In the genomic region with DNA sequence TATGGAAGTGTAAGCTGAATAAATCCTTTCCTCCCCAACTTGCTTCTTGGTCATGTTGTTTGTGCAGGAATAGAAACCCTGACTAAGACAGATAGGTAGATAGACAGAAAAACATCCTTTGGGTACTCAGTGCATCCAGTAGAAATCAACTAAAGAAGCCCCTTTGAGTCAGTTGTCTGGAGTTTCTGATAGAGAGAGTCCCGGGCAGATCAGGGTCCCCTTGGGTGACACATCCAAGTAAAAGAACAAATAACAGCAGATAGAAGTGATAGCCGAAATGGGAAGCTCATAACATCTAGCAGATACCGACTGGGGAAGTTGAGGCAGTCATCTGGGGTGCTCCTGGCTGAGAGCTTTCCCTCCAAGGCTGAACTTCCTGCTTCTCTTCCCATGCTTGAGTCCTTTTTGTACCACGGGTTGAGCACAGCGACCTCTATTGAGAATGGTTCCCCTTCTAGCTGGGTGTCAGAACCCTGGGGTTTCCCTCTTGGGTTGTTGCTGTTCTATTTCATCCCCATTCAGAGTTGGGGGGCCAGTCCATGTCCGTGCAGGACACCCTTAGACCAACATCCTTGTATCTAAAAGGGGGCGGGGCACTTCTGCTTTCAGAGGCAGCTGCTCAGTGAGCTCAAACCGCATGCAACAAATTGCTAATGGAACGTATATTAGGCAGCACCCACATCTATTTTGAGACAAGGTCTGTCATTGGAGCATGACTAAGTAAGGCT, we compare ENCODE assay signal across 11 mouse cellular contexts. TPM values are rescaled to one million over a fixed set of nuclear protein-coding genes. Genes with fewer than 3 reads are reported as not detected.
DNase-seq lines count a peak whose midpoint lies in the region; ATAC-seq and TF ChIP-seq lines count a peak whose summit lies in the region.
"Had no signal": no experiment of that assay in that cellular context is flagged by ENCODE, and none has a peak within 500 bp of the region (broad histone marks: within the 10 kb centered on the region; RNA-seq: fewer than 3 reads in every experiment).

No protein-coding gene starts in this region.

- TF ChIP-seq EP300 in liver, postnatal 0 days (IDR thresholded peaks at IDR 0.05; ENCODE audit: low read depth) = no peak

- peak overlapping the region; percentile 32; the same call in 1 of the 2 replicates for H3K4me2 ChIP-seq in liver, postnatal 0 days (ENCODE audit: low read depth, low read length)
- no peak overlapping the region for H3K4me2 ChIP-seq in liver, embryonic 12.5 days
- H3K4me2 ChIP-seq: stomach, embryonic 15.5 days had no signal

- peak; percentile 62 for ATAC-seq in liver, postnatal 0 days
- no peak for ATAC-seq in liver, embryonic 12.5 days
- ATAC-seq in inflammation-experienced regulatory T-cells, adult 6 months = no peak
- ATAC-seq in cerebellum, adult (ENCODE audit: insufficient number of reproducible peaks, low FRiP score, low TSS enrichment) = no peak

- H3K9me3 ChIP-seq in liver, postnatal 0 days (ENCODE audit: low read length) = no peaks in the 10 kb centered on the region
- no peaks in the 10 kb centered on the region for H3K9me3 ChIP-seq in liver, embryonic 12.5 days (replicated peaks)
- H3K9me3 ChIP-seq: stomach, embryonic 15.5 days had no signal

- no peak overlapping the region for H3K9ac ChIP-seq in liver, postnatal 0 days (replicated peaks)
- H3K9ac ChIP-seq in liver, embryonic 12.5 days = no peak overlapping the region
- H3K9ac ChIP-seq: stomach, embryonic 15.5 days had no signal

- no peaks in the 10 kb centered on the region for H3K27me3 ChIP-seq in liver, postnatal 0 days (ENCODE audit: insufficient read depth, low read length)
- H3K27me3 ChIP-seq in liver, embryonic 12.5 days (replicated peaks) = no peaks in the 10 kb centered on the region; the same call in 1 of the 2 replicates
- H3K27me3 ChIP-seq: stomach, embryonic 15.5 days had no signal

- WGBS in liver, postnatal 0 days (ENCODE audit: insufficient replicate concordance) = 29% methylated on average over 9 of the region's 9 CpGs
- 29% methylated on average over 9 of the region's 9 CpGs for WGBS in liver, embryonic 12.5 days (ENCODE audit: insufficient replicate concordance)

- H3K4me3 ChIP-seq in liver, postnatal 0 days (ENCODE audit: low read depth, low read length) = no peak overlapping the region
- no peak overlapping the region for H3K4me3 ChIP-seq in liver, embryonic 12.5 days
- H3K4me3 ChIP-seq: erythroblast, embryonic 14.5 days; stomach, embryonic 15.5 days had no signal

- no peak overlapping the region for H3K27ac ChIP-seq in liver, postnatal 0 days (ENCODE audit: low read depth)
- H3K27ac ChIP-seq in liver, embryonic 12.5 days = no peak overlapping the region
- H3K27ac ChIP-seq: stomach, embryonic 15.5 days had no signal

- TF ChIP-seq CTCF in liver, postnatal 0 days (IDR thresholded peaks at IDR 0.05; ENCODE audit: low read depth) = peak; percentile 24; the same call in 1 of the 2 replicates

- no peaks in the 10 kb centered on the region for H3K4me1 ChIP-seq in liver, postnatal 0 days (ENCODE audit: insufficient read depth)
- no peaks in the 10 kb centered on the region for H3K4me1 ChIP-seq in liver, embryonic 12.5 days
- H3K4me1 ChIP-seq: stomach, embryonic 15.5 days had no signal

- DNase-seq in liver, postnatal 0 days = peak; percentile 46
- DNase-seq in c-Kit-positive CD71-negative TER-119-negative erythroid progenitor cells, embryonic 14.5 days (ENCODE audit: low read depth) = peak; percentile 48
- peak; percentile 31 to 32 for DNase-seq in lung, postnatal 4 days
- DNase-seq in spleen, postnatal 14 days (ENCODE audit: low spot score in 2 of 2) = peak; percentile 21 to 44
- no peak for DNase-seq in adrenal gland, postnatal 14 days
- DNase-seq: cerebellum, adult 2 months had no signal

- no peaks in the 10 kb centered on the region for H3K36me3 ChIP-seq in liver, postnatal 0 days (replicated peaks; ENCODE audit: insufficient read depth, low read length)
- H3K36me3 ChIP-seq in liver, embryonic 12.5 days = no peaks in the 10 kb centered on the region
- H3K36me3 ChIP-seq: stomach, embryonic 15.5 days had no signal

RNA-seq across cellular contexts. Expression of a gene that starts 34.3 kb away (rescaled TPM):
- 14.6 and 15.1 TPM in 2 replicates for polyA plus RNA-seq in liver, postnatal 0 days (2015; fragmentation: Nextera tagmentation; extraction: Ambion mirVana)
- 22.7 and 24.5 TPM in 2 replicates for polyA plus RNA-seq in liver, embryonic 12.5 days (2016; fragmentation: Nextera tagmentation; extraction: Ambion mirVana)
- total RNA-seq in adrenal gland, postnatal 14 days (2021) = 41.1 and 47.7 TPM in 2 replicates
- polyA plus RNA-seq in inflammation-experienced regulatory T-cells, adult 6 months (2017; shearing (Covaris generic)) = 10 to 100 TPM; 12.1 to 14.5 (median 12.6) TPM

RNA-seq across cellular contexts. Expression of a gene that starts 47.0 kb away (rescaled TPM):
- polyA plus RNA-seq in liver, postnatal 0 days (2015; fragmentation: Nextera tagmentation; extraction: Ambion mirVana) = 14.8 and 16.0 TPM in 2 replicates
- polyA plus RNA-seq in liver, embryonic 12.5 days (2016; fragmentation: Nextera tagmentation; extraction: Ambion mirVana) = 39.9 and 40.6 TPM in 2 replicates
- total RNA-seq in adrenal gland, postnatal 14 days (2021) = 109 and 122 TPM in 2 replicates
- polyA plus RNA-seq in inflammation-experienced regulatory T-cells, adult 6 months (2017; shearing (Covaris generic)) = 10 to 100 TPM; 52.2 to 85.6 (median 76.6) TPM
